Mouse (Mus musculus): Measurements from ENCODE around the gene Camta2.
A peak's percentile ranks its signal among the peaks of the same experiment; 100 is the strongest.

The Camta2 gene

GRCm38 (mm10) chr11:70663957-70664356 lies 23.9 kb downstream of the Camta2 start:
- no peak for DNase-seq (ENCODE audit: low spot score)

GRCm38 (mm10) chr11:70663101-70663500 lies 24.8 kb downstream of the Camta2 start:
- DNase-seq (ENCODE audit: low spot score) = no peak

GRCm38 (mm10) chr11:70660571-70660970 lies 27.3 kb downstream of the Camta2 start:
- no peak for DNase-seq (ENCODE audit: low spot score)

GRCm38 (mm10) chr11:70658942-70659341 lies 29.0 kb downstream of the Camta2 start:
- DNase-seq (ENCODE audit: low spot score) = no peak

GRCm38 (mm10) chr11:70658521-70658920 lies 29.4 kb downstream of the Camta2 start:
- DNase-seq (ENCODE audit: low spot score) = no peak

- no peak for DNase-seq (ENCODE audit: low spot score)
These were observed 29.9 kb downstream of the Camta2 start for GRCm38 (mm10) chr11:70657991-70658390.

GRCm38 (mm10) chr11:70657573-70657972 lies 30.3 kb downstream of the Camta2 start:
- DNase-seq (ENCODE audit: low spot score) = no peak

- no peak for DNase-seq (ENCODE audit: low spot score)
These were observed 30.9 kb downstream of the Camta2 start, which contains the start of gene Eno3 for GRCm38 (mm10) chr11:70656964-70657363. TSS of gene Eno3 (plus strand) at chr11:70657202.

GRCm38 (mm10) chr11:70656456-70656927 lies 31.4 kb downstream of the Camta2 start:
- peak; percentile 31 for DNase-seq (ENCODE audit: low spot score)

GRCm38 (mm10) chr11:70655571-70656455 lies 32.1 kb downstream of the Camta2 start:
- DNase-seq (ENCODE audit: low spot score) = peak; percentile 43

GRCm38 (mm10) chr11:70654923-70655570 lies 32.9 kb downstream of the Camta2 start:
- peak; percentile 80 for DNase-seq (ENCODE audit: low spot score)

GRCm38 (mm10) chr11:70654198-70654922 lies 33.5 kb downstream of the Camta2 start, which contains the start of gene Pfn1:
TSS of gene Pfn1 (minus strand) at chr11:70654644.
- peak; percentile 83 for DNase-seq (ENCODE audit: low spot score)

GRCm38 (mm10) chr11:70653345-70654197 lies 34.3 kb downstream of the Camta2 start:
- DNase-seq (ENCODE audit: low spot score) = peak; percentile 78

- no peak for DNase-seq (ENCODE audit: low spot score)
These were observed 35.0 kb downstream of the Camta2 start for GRCm38 (mm10) chr11:70652884-70653344.

- no peak for DNase-seq (ENCODE audit: low spot score)
These were observed 35.6 kb downstream of the Camta2 start for GRCm38 (mm10) chr11:70652029-70652883.

- DNase-seq (ENCODE audit: low spot score) = no peak
These were observed 36.5 kb downstream of the Camta2 start for GRCm38 (mm10) chr11:70651391-70651790.

- no peak for DNase-seq (ENCODE audit: low spot score)
These were observed 37.4 kb downstream of the Camta2 start for GRCm38 (mm10) chr11:70650322-70651175.

- no peak for DNase-seq (ENCODE audit: low spot score)
These were observed 38.6 kb downstream of the Camta2 start for GRCm38 (mm10) chr11:70649185-70649734.

GRCm38 (mm10) chr11:70648512-70648911 lies 39.4 kb downstream of the Camta2 start:
- no peak for DNase-seq (ENCODE audit: low spot score)

Data from retina, embryonic 14.5 days (tissue).